Mouse (Mus musculus): ENCODE data around the gene Brinp3.

GRCm38 (mm10) chr1:146807765-146808164 is 313.2 kb downstream of the Brinp3 start:
- no peak for TF ChIP-seq CTCF (IDR thresholded peaks at IDR 0.05; ENCODE audit: extremely low read depth, insufficient read depth, low read length)
- TF ChIP-seq POLR2A (IDR thresholded peaks at IDR 0.05; ENCODE audit: extremely low read depth, insufficient read depth, low read length), result no peak

Data from cortical plate, adult 2 months (tissue).